8 mouse cellular contexts compared by ENCODE assay signal in the genomic region with DNA sequence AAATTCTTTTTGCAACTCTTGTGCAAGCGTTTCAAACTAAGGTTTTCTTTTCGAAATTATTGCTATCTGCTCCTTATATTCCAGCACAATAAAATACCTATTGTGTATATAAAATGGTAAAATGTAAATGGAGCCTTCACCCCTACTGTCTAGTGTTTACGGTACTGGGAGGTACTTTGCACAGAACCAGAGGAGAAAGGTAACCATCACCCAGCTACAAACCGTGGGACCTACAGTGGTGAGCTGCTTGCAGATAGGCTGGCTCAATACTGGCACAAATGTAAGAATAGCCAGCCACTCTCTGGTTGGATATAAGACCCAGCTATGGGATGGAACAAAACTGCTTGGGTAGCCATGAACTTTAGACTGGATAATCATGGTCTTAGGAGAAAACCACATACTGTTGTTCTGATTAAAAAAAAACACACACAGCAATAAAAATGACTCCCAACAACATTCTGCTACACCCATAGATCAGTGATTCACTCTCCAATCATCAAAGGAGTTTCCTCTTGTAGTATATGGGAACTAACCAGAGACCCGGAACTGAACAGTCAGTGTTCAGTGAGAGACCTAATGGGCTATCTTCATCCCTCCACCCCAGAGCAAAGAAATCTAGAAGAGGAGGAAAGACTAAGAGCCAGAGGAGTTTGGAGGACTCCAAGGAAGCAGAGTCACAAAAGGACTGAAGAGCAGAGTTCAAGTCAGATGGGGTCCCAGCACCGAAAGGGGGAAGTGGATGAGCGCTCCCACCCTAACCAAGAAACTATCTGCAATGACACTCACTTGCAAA. TPM values are rescaled to one million over a fixed set of nuclear protein-coding genes. Genes with fewer than 3 reads are reported as not detected.
DNase-seq lines count a peak whose midpoint lies in the region; ATAC-seq lines count a peak whose summit lies in the region.

No protein-coding gene starts in this region.

- peaks cover 14% of the 10 kb centered on the region for H3K4me1 ChIP-seq in kidney, embryonic 14.5 days (ENCODE audit: control insufficient read depth, insufficient read depth, low read length)
- H3K4me1 ChIP-seq in hindbrain, embryonic 15.5 days (replicated peaks) = peaks cover 29% of the 10 kb centered on the region
- peaks cover 27% of the 10 kb centered on the region for H3K4me1 ChIP-seq in midbrain, embryonic 14.5 days (ENCODE audit: control insufficient read depth, insufficient read depth, low read length)

- peak overlapping the region; percentile 96; the same call in 1 of the 2 replicates for H3K9ac ChIP-seq in kidney, embryonic 14.5 days (ENCODE audit: low read depth, low read length)
- H3K9ac ChIP-seq in hindbrain, embryonic 15.5 days = 0 out of 2 replicates have a peak overlapping the region, but pooled peaks have one; percentile 10
- H3K9ac ChIP-seq in midbrain, embryonic 14.5 days (replicated peaks; ENCODE audit: low read length) = 0 out of 2 replicates have a peak overlapping the region, but pooled peaks have one; percentile 20

- H3K4me3 ChIP-seq in kidney, embryonic 14.5 days (ENCODE audit: low read length) = peak overlapping the region; percentile 78
- peak overlapping the region; percentile 100 for H3K4me3 ChIP-seq in hindbrain, embryonic 15.5 days
- H3K4me3 ChIP-seq in midbrain, embryonic 14.5 days (replicated peaks; ENCODE audit: low read depth, low read length) = peak overlapping the region; percentile 100

- H3K4me2 ChIP-seq in kidney, embryonic 14.5 days (replicated peaks; ENCODE audit: low read depth, low read length) = peak overlapping the region; percentile 46
- peak overlapping the region; percentile 63 for H3K4me2 ChIP-seq in hindbrain, embryonic 15.5 days
- H3K4me2 ChIP-seq in midbrain, embryonic 14.5 days (ENCODE audit: low read length) = peak overlapping the region; percentile 82

- no peak for DNase-seq in kidney, postnatal 10 days
- DNase-seq in midbrain, embryonic 14.5 days = no peak
- no peak for DNase-seq in layer of hippocampus, adult 9-10 months (ENCODE audit: low spot score)
- DNase-seq in cerebellum, postnatal 4 days (ENCODE audit: low spot score in 2 of 2) = no peak
- DNase-seq in urinary bladder, postnatal 4 days (ENCODE audit: low spot score in 2 of 2) = no peak

- no peaks in the 10 kb centered on the region for H3K27me3 ChIP-seq in kidney, embryonic 14.5 days (ENCODE audit: control insufficient read depth, insufficient read depth, low read length)
- H3K27me3 ChIP-seq in hindbrain, embryonic 15.5 days = no peaks in the 10 kb centered on the region
- no peaks in the 10 kb centered on the region for H3K27me3 ChIP-seq in midbrain, embryonic 14.5 days (ENCODE audit: control insufficient read depth, insufficient read depth, low read length)

- peak; percentile 37; the same call in 1 of the 2 replicates for ATAC-seq in kidney, embryonic 14.5 days (ENCODE audit: low FRiP score, low TSS enrichment)
- 0 out of 2 replicates have a peak, but pooled peaks have one; percentile 16 for ATAC-seq in common myeloid progenitor, adult 5-6 weeks (replicated peaks; ENCODE audit: low read depth, poor library complexity, severe bottlenecking)
- ATAC-seq in hindbrain, embryonic 15.5 days (ENCODE audit: low FRiP score, low read depth) = peak; percentile 21; the same call in 1 of the 2 replicates
- ATAC-seq in midbrain, embryonic 14.5 days (ENCODE audit: low FRiP score, low TSS enrichment) = peak; percentile 44

- H3K27ac ChIP-seq in kidney, embryonic 14.5 days (ENCODE audit: low read depth, low read length) = no peak overlapping the region
- H3K27ac ChIP-seq in hindbrain, embryonic 15.5 days (replicated peaks) = no peak overlapping the region
- no peak overlapping the region for H3K27ac ChIP-seq in midbrain, embryonic 14.5 days (replicated peaks; ENCODE audit: low read depth, low read length)

- 64% methylated on average over 7 of the region's 7 CpGs for WGBS in kidney, embryonic 14.5 days
- WGBS in hindbrain, embryonic 15.5 days = 64% methylated on average over 7 of the region's 7 CpGs
- 62% methylated on average over 7 of the region's 7 CpGs for WGBS in midbrain, embryonic 14.5 days

- no peaks in the 10 kb centered on the region for H3K9me3 ChIP-seq in kidney, embryonic 14.5 days (ENCODE audit: control insufficient read depth, low read length)
- H3K9me3 ChIP-seq in hindbrain, embryonic 15.5 days = 0 out of 2 replicates have a peak, but pooled peaks cover 3% of the 10 kb centered on the region
- no peaks in the 10 kb centered on the region for H3K9me3 ChIP-seq in midbrain, embryonic 14.5 days (ENCODE audit: control insufficient read depth, low read length)

- H3K36me3 ChIP-seq in kidney, embryonic 14.5 days (ENCODE audit: control insufficient read depth, insufficient read depth, low read length) = no peaks in the 10 kb centered on the region
- H3K36me3 ChIP-seq in hindbrain, embryonic 15.5 days = no peaks in the 10 kb centered on the region
- no peaks in the 10 kb centered on the region for H3K36me3 ChIP-seq in midbrain, embryonic 14.5 days (ENCODE audit: control insufficient read depth, insufficient read depth, low read length)

RNA-seq across cellular contexts. Expression of gene Vps4b, which starts 0.7 kb away (rescaled TPM):
- 54.7 and 81.9 TPM in 2 replicates for polyA plus RNA-seq in kidney, embryonic 14.5 days (2014; fragmentation: Nextera tagmentation; extraction: Ambion mirVana)
- total RNA-seq in common myeloid progenitor, adult 5-6 weeks (2017) = 104 and 109 TPM in 2 replicates
- polyA plus RNA-seq in hindbrain, embryonic 15.5 days (2015; fragmentation: Nextera tagmentation; extraction: Ambion mirVana) = 32.5 and 34.7 TPM in 2 replicates
- polyA plus RNA-seq in midbrain, embryonic 14.5 days (2014; fragmentation: Nextera tagmentation; extraction: Ambion mirVana) = 30.9 and 39.5 TPM in 2 replicates

RNA-seq across cellular contexts. Expression of gene Kdsr, which starts 37.7 kb away (rescaled TPM):
- polyA plus RNA-seq in kidney, embryonic 14.5 days (2014; fragmentation: Nextera tagmentation; extraction: Ambion mirVana) = 8.7 and 14.8 TPM in 2 replicates
- 42.7 and 47.9 TPM in 2 replicates for total RNA-seq in common myeloid progenitor, adult 5-6 weeks (2017)
- 13.9 and 15.4 TPM in 2 replicates for polyA plus RNA-seq in hindbrain, embryonic 15.5 days (2015; fragmentation: Nextera tagmentation; extraction: Ambion mirVana)
- 14.3 and 18.1 TPM in 2 replicates for polyA plus RNA-seq in midbrain, embryonic 14.5 days (2014; fragmentation: Nextera tagmentation; extraction: Ambion mirVana)

Comparison
In these comparisons a context has a peak if more than half of its experiments do, and no peak if none do; other contexts are left out.
1. H3K9ac ChIP-seq: peak in every context shown above with its lines; median percentile 96 in kidney, embryonic 14.5 days; 20 in midbrain, embryonic 14.5 days; 10 in hindbrain, embryonic 15.5 days.